Mouse (Mus musculus) lung, adult 2 months (tissue): ENCODE results near the gene Fndc3a. TPM values are rescaled to one million over a fixed set of nuclear protein-coding genes. Genes with fewer than 3 reads are reported as not detected.

Experiments used
- DNase-seq: peaks from one replicate; pipeline ENCODE4 v3.0.0; 2022
- H3K4me1 ChIP-seq: fragments of 200-500 bp; 2 replicates; pipeline ENCODE4 v1.6.1; 2011; ENCODE audit warnings: low read length; ENCODE audit not compliant: control insufficient read depth, insufficient read depth
- H3K4me3 ChIP-seq: fragments of 200-500 bp; replicated peaks from 2 replicates; pipeline ENCODE3; 2011; ENCODE audit warnings: low read depth, mild to moderate bottlenecking, control low read depth, low read length; ENCODE audit errors: extremely low read depth
- CTCF ChIP-seq: fragments of 200-500 bp; IDR thresholded peaks from 2 replicates; pipeline ENCODE4 v1.5.1; 2011; ENCODE audit warnings: mild to moderate bottlenecking, low read length, control low read depth; ENCODE audit not compliant: insufficient read depth
- POLR2A ChIP-seq: fragments of 200-500 bp; IDR thresholded peaks from 2 replicates; pipeline ENCODE4 v1.6.1; 2011; ENCODE audit warnings: low read depth, mild to moderate bottlenecking, control low read depth, low read length, borderline replicate concordance; ENCODE audit errors: extremely low read depth
- WGBS: fragments of 180-500 bp; shearing (Covaris S2); methylation state at CpG from one replicate; pipeline ENCODE4 v1.1.7; 2018; 5-methylcytosine and 5-hydroxymethylcytosine counted together
- polyA plus RNA-seq: library from polyadenylated mRNA; depleted of rRNA; stranded (reverse); fragments of >200 nt; gene quantifications from 2 replicates; pipeline ENCODE4 v1.2.3, GENCODE M21; 2012

Fndc3a gene
- polyA plus RNA-seq, 1 experiment: 37.9 TPM

- 82% methylated on average over 3 of the region's 3 CpGs for WGBS
- DNase-seq: no peak
- TF ChIP-seq CTCF (no peak), POLR2A (no peak)
- H3K4me1 ChIP-seq: no peaks in the 10 kb centered on the region
- no peak overlapping the region for H3K4me3 ChIP-seq
Measured at GRCm38 (mm10) chr14:72677247-72677646, 32.6 kb downstream of the Fndc3a start.

- H3K4me1 ChIP-seq: no peaks in the 10 kb centered on the region
- H3K4me3 ChIP-seq: no peak overlapping the region
- 87% methylated on average over 3 of the region's 3 CpGs for WGBS
- DNase-seq: no peak
- TF ChIP-seq CTCF: no peak
- TF ChIP-seq POLR2A: no peak
Measured at GRCm38 (mm10) chr14:72671911-72672310, 37.9 kb downstream of the Fndc3a start.

GRCm38 (mm10) chr14:72670987-72671386 lies 38.8 kb downstream of the Fndc3a start:
- Histone ChIP-seq H3K4me3 (no peak overlapping the region), H3K4me1 (no peaks in the 10 kb centered on the region)
- 90% methylated on average over 2 of the region's 2 CpGs for WGBS
- DNase-seq: no peak
- TF ChIP-seq CTCF (no peak), POLR2A (no peak)

GRCm38 (mm10) chr14:72649268-72649667 lies 60.5 kb downstream of the Fndc3a start:
- DNase-seq: no peak
- TF ChIP-seq POLR2A: no peak
- no peak for TF ChIP-seq CTCF

GRCm38 (mm10) chr14:72645512-72645911 lies 64.3 kb downstream of the Fndc3a start:
- TF ChIP-seq POLR2A (no peak), CTCF (no peak)
- Histone ChIP-seq H3K4me1 (no peaks in the 10 kb centered on the region), H3K4me3 (no peak overlapping the region)
- DNase-seq: no peak

More at GRCm38 (mm10) chr14:72649268-72649667, 60.5 kb downstream of the Fndc3a start:
- no peaks in the 10 kb centered on the region for H3K4me1 ChIP-seq
- H3K4me3 ChIP-seq: no peak overlapping the region

GRCm38 (mm10) chr14:72644620-72645019 lies 65.2 kb downstream of the Fndc3a start:
- DNase-seq: no peak
- 95% methylated on average over 1 of the region's 1 CpGs for WGBS
- TF ChIP-seq CTCF: no peak
- TF ChIP-seq POLR2A: no peak
- Histone ChIP-seq H3K4me3 (no peak overlapping the region), H3K4me1 (no peaks in the 10 kb centered on the region)

GRCm38 (mm10) chr14:72638507-72638906 lies 71.3 kb downstream of the Fndc3a start:
- no peak for DNase-seq
- WGBS: 96% methylated on average over 6 of the region's 6 CpGs
- TF ChIP-seq POLR2A (no peak), CTCF (no peak)
- H3K4me3 ChIP-seq: no peak overlapping the region
- H3K4me1 ChIP-seq: no peaks in the 10 kb centered on the region

- no peak for DNase-seq
- no peak for TF ChIP-seq POLR2A
- TF ChIP-seq CTCF: no peak
- Histone ChIP-seq H3K4me1 (no peaks in the 10 kb centered on the region; the same call in 1 of the 2 replicates), H3K4me3 (no peak overlapping the region)
- 76% methylated on average over 2 of the region's 2 CpGs for WGBS
Measured at GRCm38 (mm10) chr14:72633571-72633970, 76.2 kb downstream of the Fndc3a start.

- DNase-seq: no peak
- TF ChIP-seq POLR2A (no peak), CTCF (no peak)
- H3K4me1 ChIP-seq: no peaks in the 10 kb centered on the region; the same call in 1 of the 2 replicates
- no peak overlapping the region for H3K4me3 ChIP-seq
Measured at GRCm38 (mm10) chr14:72625411-72625810, 84.4 kb downstream of the Fndc3a start.

- WGBS: 90% methylated on average over 3 of the region's 3 CpGs
- DNase-seq: no peak
- TF ChIP-seq CTCF: no peak
- no peak for TF ChIP-seq POLR2A
- Histone ChIP-seq H3K4me3 (no peak overlapping the region), H3K4me1 (peaks cover 12% of the 10 kb centered on the region)
Measured at GRCm38 (mm10) chr14:72604077-72604476, 105.7 kb downstream of the Fndc3a start.
